Mouse (Mus musculus) lung, embryonic 14.5 days (tissue): ENCODE results near the gene Gm42420. TPM values are rescaled to one million over a fixed set of nuclear protein-coding genes. Genes with fewer than 3 reads are reported as not detected.

Experiments
- ATAC-seq: fragments of 200-750 bp; cut with Nextera tagmentation; 2 replicates; pipeline ENCODE4 v1.8.0; 2017; ENCODE audit warnings: mild to moderate bottlenecking, moderate TSS enrichment, moderate library complexity; ENCODE audit not compliant: insufficient read depth
- DNase-seq: peaks from one replicate; pipeline ENCODE4 v3.0.0-alpha.2; 2015
- H3K27ac ChIP-seq: fragments of 300-500 bp; sonication (generic); 2 replicates; pipeline ENCODE4 v1.5.1; 2014; ENCODE audit warnings: low read depth, mild to moderate bottlenecking, moderate library complexity
- H3K27me3 ChIP-seq: fragments of 300-500 bp; sonication (generic); 2 replicates; pipeline ENCODE4 v1.6.1; 2014; ENCODE audit warnings: low read length, control low read depth; ENCODE audit not compliant: insufficient read depth
- H3K36me3 ChIP-seq: fragments of 300-500 bp; sonication (generic); 2 replicates; pipeline ENCODE4 v1.6.1; 2014; ENCODE audit warnings: control low read depth; ENCODE audit not compliant: insufficient read depth
- H3K4me1 ChIP-seq: fragments of 300-500 bp; sonication (generic); 2 replicates; pipeline ENCODE4 v1.6.1; 2014; ENCODE audit warnings: antibody characterized with exemption, control low read depth; ENCODE audit not compliant: insufficient read depth
- H3K4me2 ChIP-seq: fragments of 300-500 bp; sonication (generic); 2 replicates; pipeline ENCODE4 v1.6.1; 2014; ENCODE audit warnings: mild to moderate bottlenecking
- H3K4me3 ChIP-seq: fragments of 300-500 bp; sonication (generic); 2 replicates; pipeline ENCODE4 v1.5.1; 2014; ENCODE audit warnings: low read depth, low read length
- H3K9ac ChIP-seq: fragments of 300-500 bp; sonication (generic); 2 replicates; pipeline ENCODE4 v1.6.1; 2014
- H3K9me3 ChIP-seq: fragments of 300-500 bp; sonication (generic); 2 replicates; pipeline ENCODE4 v1.6.1; 2016; ENCODE audit warnings: low read depth, low read length, control low read depth
- CTCF ChIP-seq: IDR thresholded peaks from 2 replicates; pipeline ENCODE4 v1.5.1; 2016; ENCODE audit warnings: antibody characterized with exemption, low read depth
- WGBS: fragments of 180-500 bp; shearing (Covaris S2); extraction: QIAGEN DNeasy Blood & Tissue Kit; methylation state at CpG from one replicate; pipeline ENCODE4 v1.1.7; 2014; 5-methylcytosine and 5-hydroxymethylcytosine counted together
- polyA plus RNA-seq: library from polyadenylated mRNA; unstranded; fragments of >200 nt; fragmentation: Nextera tagmentation; extraction: Ambion mirVana; gene quantifications from 2 replicates; pipeline ENCODE4 v1.2.1, GENCODE M21; 2014

The Gm42420 gene
- polyA plus RNA-seq, 1 experiment from 2014 or later = 1.0 TPM

DNA sequence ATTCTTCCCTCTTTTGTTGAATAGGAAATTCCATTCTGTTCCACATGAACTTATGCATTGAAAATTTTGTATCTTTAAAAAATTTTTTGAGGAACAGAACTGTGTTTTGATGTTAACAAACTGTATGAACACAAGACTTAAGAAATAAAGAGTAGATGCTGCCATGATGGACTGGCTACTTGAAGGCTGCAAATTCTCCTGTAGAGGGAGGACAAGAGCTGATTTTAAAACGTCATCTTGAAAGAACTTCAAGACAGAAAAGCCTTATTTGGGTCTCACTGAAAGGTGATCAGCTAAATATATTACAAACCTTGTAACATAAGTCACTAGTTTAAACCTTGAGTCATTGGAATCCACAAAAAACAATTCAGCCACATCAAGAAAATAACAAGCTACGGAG, 24.7 kb downstream of the Gm42420 start:
- Histone ChIP-seq H3K9ac (no peak overlapping the region), H3K4me1 (no peaks in the 10 kb centered on the region), H3K9me3 (no peaks in the 10 kb centered on the region), H3K27ac (no peak overlapping the region), H3K36me3 (peaks cover 28% of the 10 kb centered on the region), H3K4me3 (no peak overlapping the region), H3K4me2 (no peak overlapping the region), H3K27me3 (no peaks in the 10 kb centered on the region)
- 67% methylated on average over 2 of the region's 2 CpGs for WGBS
- TF ChIP-seq CTCF = no peak
- no peak for ATAC-seq
- peak; percentile 17 for DNase-seq

DNA sequence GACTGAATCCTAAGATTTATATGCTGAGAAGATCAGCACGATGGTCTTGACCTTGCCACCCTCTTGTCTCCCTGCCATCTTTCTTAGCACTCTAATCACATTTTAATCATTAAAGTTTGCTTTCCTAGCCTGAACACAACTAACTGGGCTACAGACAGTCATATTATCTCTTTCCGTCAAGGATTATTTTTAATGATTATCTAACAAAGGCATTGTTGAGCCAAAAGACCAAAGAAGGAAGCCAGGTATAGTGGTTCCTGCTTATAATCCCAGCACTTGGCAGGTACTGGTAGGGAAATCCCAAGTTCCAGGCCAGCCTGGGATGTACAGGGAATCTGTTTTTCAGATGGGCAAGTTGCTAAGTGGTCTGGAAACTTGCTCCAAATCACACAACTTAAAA, 25.7 kb downstream of the Gm42420 start:
- Histone ChIP-seq H3K4me3 (no peak overlapping the region), H3K27ac (no peak overlapping the region), H3K4me1 (no peaks in the 10 kb centered on the region), H3K9ac (no peak overlapping the region), H3K36me3 (peaks cover 34% of the 10 kb centered on the region), H3K9me3 (no peaks in the 10 kb centered on the region), H3K27me3 (no peaks in the 10 kb centered on the region), H3K4me2 (no peak overlapping the region)
- DNase-seq (no peak), ATAC-seq (no peak)
- 86% methylated on average over 2 of the region's 2 CpGs for WGBS
- no peak for TF ChIP-seq CTCF

Other genes starting within 250 kb of the Gm42420 start
- 33.8 and 36.6 TPM in 2 replicates for gene Slc37a3, start 208.1 kb upstream of the Gm42420 start, polyA plus RNA-seq
- gene Rab19, start 204.6 kb upstream of the Gm42420 start, polyA plus RNA-seq = 2.8 and 3.7 TPM in 2 replicates
- 59.6 and 61.2 TPM in 2 replicates for gene Mkrn1, start 165.3 kb upstream of the Gm42420 start, polyA plus RNA-seq
- gene Dennd2a, start 27.9 kb upstream of the Gm42420 start, polyA plus RNA-seq = 30.4 and 33.1 TPM in 2 replicates
- gene Adck2, start 11.9 kb upstream of the Gm42420 start, polyA plus RNA-seq = 21.8 and 22.1 TPM in 2 replicates
- gene Ndufb2, start 6.8 kb downstream of the Gm42420 start, polyA plus RNA-seq = 324 and 326 TPM in 2 replicates
- 16.3 and 19.6 TPM in 2 replicates for gene Braf, start 139.7 kb downstream of the Gm42420 start, polyA plus RNA-seq
- 195 and 206 TPM in 2 replicates for gene Mrps33, start 225.2 kb downstream of the Gm42420 start, polyA plus RNA-seq